Mouse (Mus musculus) testis, adult 2 months (tissue): ENCODE data around the gene Gfm1.

Experiments used
- CTCF ChIP-seq: fragments of 200-500 bp; IDR thresholded peaks from 2 replicates; pipeline ENCODE4 v1.5.1; 2012; ENCODE audit warnings: low read depth, mild to moderate bottlenecking, inconsistent platforms, low read length, moderate library complexity; ENCODE audit not compliant: control insufficient read depth, insufficient read depth, insufficient replicate concordance
- POLR2A ChIP-seq: fragments of 200-500 bp; IDR thresholded peaks from 2 replicates; pipeline ENCODE4 v1.6.1; 2012; ENCODE audit warnings: low read depth, mild to moderate bottlenecking, inconsistent platforms, low read length, moderate library complexity; ENCODE audit not compliant: control insufficient read depth

DNA sequence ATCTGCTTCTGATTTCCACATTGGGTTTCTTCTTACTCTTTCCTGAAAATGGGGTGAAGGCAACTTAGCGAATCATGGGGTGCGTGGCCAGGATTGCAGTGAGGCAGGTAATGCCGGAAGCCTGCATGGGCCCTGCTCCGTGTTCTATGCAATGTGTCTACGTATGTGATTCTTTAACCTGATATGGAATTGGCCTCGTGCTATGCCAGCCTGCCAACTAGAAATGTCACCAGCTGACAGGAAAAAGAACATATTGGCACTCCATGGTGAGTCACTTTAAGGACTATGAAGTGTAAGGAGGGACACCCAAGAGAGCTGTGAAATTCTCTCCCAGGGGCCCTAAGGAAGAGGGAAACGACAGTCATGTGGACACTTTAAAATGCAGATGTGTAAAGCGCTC, 63.2 kb downstream of the Gfm1 start:
- TF ChIP-seq POLR2A (no peak), CTCF (no peak)
